Mouse (Mus musculus) thymus, postnatal 14 days (tissue): ENCODE measurements around the gene Zfp1.
A peak's percentile ranks its signal among the peaks of the same experiment; 100 is the strongest.

Source experiments
- DNase-seq: peaks from one replicate; pipeline ENCODE4 v3.0.0; 2021

Zfp1 gene

DNA sequence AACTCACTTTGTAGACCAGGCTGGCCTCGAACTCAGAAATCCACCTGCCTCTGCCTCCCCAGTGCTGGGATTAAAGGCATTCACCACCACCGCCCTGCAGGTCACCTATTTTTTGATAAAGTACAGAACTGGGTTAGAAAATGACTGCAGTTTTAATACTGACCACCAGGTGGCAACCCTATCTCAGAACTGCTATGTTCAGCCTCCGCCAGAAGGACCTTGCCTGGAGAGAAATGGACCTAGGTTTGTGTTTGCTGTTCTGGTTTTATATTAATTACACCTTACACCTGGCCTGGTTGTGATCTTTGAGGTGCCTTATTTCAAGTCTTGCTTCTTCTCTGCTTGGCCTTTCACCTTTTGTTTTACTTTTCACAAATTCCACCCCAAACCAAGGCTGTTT, 34.9 kb downstream of the Zfp1 start:
- DNase-seq, result peak; percentile 59

- DNase-seq, result no peak
These were observed 35.6 kb downstream of the Zfp1 start for GRCm38 (mm10) chr8:111678848-111679247.

- DNase-seq, result no peak
These were observed 37.3 kb downstream of the Zfp1 start for GRCm38 (mm10) chr8:111680423-111681028.

DNA sequence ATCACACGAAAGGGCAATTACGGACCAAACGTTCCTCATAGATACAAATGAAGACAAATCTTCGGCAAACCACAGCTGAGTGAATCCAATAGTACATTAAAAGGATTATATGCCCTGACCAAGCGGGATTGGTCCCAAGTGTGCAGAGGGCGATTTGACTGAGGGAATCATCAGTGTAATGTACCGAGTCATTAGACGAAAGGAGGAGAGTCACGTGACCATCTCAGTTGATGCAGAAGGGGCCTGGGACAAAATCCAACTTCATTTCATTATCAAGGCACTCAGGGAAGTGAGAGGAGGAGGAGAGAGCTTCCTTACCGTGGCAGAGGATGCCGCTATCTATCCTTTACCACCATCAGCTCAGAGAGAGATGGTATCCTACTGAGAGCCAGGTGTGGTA, 38.0 kb downstream of the Zfp1 start:
- no peak for DNase-seq

DNA sequence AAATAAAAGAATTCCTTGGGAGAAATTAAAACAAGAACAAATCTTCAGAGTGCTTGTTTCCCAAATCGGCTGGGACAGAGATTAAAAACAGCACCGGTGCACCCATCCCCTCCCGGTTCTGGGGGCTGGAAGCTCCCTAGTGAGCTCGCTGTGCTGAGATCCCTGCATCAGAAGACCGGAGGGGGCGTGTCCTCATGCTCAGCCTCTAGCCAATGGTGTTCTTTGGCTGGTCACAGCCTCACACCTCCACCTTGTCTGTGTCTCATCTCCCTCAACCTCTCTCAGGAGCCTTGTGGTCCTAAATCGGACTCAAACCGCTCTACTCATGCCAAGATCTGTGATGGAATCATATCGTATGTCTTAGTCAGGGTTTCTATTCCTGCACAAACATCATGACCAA, 39.3 kb downstream of the Zfp1 start:
- DNase-seq, result no peak

GRCm38 (mm10) chr8:111686881-111687280, 43.7 kb downstream of the Zfp1 start:
- DNase-seq, result no peak

DNA sequence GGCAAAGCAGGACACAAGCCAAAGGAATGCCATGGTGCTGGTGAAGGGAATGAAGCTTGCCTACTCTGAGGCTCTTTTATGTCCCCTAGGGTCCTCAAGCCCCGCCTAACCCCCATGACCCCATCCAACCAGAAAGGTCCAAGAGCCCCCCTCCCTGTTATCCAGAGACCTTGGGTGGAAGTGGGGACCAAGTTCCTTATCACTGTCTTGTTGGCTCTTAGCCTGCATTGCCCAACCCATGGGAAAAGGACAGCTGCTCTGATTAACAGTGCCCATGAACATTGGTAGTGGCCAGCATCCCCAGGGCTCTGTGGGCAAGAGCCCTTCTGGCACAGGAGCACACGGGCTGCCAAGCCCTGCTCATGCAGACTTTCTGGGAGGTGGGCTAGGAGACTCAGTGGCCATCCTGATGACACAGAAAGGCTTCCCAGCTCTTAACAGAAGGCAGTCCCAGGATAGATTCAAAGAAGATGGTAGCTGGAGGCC, 47.8 kb downstream of the Zfp1 start, which contains the start of gene Ctrb1:
TSS of gene Ctrb1 (minus strand) at position 51 of the 486 bp plus-strand sequence.
- DNase-seq, result no peak

- DNase-seq, result no peak
These were observed 50.1 kb downstream of the Zfp1 start for GRCm38 (mm10) chr8:111693261-111693741.

GRCm38 (mm10) chr8:111695441-111695840, 52.2 kb downstream of the Zfp1 start:
- DNase-seq, result no peak

- DNase-seq, result no peak
These were observed 54.5 kb downstream of the Zfp1 start for GRCm38 (mm10) chr8:111697655-111698054.

DNA sequence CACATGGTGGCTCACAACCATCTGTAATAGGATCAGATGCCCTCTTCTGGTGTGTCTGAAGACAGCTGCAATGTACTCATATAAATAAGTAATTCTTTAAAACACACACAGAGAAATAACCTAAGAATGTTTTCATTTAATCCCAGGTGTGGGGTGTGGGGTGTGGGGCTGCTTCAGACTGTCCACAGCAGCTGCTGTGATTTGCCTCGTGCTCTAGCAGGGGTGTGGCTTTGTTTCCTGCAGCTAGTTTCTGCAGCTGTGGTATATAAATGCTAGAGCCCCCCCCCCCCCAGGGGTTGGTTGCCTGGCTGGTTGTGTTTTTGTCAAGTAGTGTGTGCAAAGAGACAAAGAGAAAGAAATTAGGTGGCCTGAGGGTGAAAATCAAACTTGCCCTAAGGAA, 55.8 kb downstream of the Zfp1 start:
- no peak for DNase-seq

DNA sequence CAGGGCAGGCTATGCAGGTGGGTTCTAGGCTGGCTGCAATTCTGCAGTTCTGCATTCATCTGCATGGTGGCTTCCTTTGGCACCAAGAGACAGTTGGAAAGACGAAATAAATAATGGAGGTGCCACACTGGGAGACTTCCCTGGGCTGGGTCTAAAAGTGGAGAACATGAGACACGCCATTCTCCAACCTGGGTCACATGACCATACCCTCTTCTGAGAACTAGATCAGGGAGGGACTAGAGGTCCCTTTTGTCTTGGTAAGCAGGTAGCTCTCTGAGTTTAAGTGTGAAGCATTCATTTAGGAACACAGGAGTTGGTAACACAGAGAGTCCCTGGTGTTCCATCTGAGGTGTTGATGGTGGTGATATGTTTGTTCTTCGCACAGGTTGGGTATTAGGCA, 57.0 kb downstream of the Zfp1 start:
- no peak for DNase-seq

DNA sequence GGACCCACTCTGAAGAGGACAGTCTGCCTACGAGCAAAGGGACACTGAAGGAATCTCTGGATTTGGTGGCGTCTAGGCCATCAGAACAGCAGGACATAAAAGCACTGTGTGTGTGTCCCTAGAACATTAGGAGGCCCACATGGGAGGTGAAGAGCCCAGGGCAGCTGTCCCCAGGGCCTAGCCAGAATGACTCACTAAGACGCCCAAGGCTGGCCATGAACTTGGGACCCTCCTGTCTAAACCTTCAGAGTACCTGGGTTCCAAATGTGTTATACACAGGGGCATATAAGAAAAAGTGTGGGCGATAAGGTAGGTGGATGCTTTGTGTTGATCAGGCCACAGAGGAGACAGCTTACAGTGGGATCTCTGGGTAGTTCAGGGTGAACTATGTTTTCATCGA, 57.5 kb downstream of the Zfp1 start:
- DNase-seq, result no peak

- DNase-seq, result no peak
These were observed 58.2 kb downstream of the Zfp1 start for GRCm38 (mm10) chr8:111701380-111701779.

GRCm38 (mm10) chr8:111704585-111704984, 61.4 kb downstream of the Zfp1 start:
- DNase-seq, result no peak

- DNase-seq, result no peak
These were observed 62.0 kb downstream of the Zfp1 start for GRCm38 (mm10) chr8:111705222-111705621.

GRCm38 (mm10) chr8:111705699-111706098, 62.5 kb downstream of the Zfp1 start:
- no peak for DNase-seq

GRCm38 (mm10) chr8:111708265-111708664, 65.1 kb downstream of the Zfp1 start:
- DNase-seq, result no peak

DNA sequence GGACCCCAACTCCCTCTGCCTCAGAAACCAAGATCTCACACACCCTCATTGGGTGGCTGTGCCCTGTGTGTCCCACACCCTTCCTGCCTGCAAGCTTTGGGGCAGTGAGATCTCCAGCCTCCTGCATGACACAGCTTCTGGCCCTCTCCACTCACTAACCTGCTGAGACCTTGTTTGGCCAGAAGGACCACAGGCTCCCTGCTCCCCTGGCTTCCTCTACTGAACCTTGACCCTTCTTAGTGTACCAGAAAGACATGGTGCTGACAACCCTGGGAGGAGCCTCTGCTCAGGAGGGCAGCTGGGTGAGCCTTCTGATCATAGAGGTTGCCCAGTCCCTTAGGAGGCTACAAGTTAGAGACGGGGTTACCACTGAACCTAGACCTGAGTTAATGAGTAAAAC, 66.0 kb downstream of the Zfp1 start:
- DNase-seq, result no peak

- DNase-seq, result no peak
These were observed 67.7 kb downstream of the Zfp1 start for GRCm38 (mm10) chr8:111710777-111711485.

DNA sequence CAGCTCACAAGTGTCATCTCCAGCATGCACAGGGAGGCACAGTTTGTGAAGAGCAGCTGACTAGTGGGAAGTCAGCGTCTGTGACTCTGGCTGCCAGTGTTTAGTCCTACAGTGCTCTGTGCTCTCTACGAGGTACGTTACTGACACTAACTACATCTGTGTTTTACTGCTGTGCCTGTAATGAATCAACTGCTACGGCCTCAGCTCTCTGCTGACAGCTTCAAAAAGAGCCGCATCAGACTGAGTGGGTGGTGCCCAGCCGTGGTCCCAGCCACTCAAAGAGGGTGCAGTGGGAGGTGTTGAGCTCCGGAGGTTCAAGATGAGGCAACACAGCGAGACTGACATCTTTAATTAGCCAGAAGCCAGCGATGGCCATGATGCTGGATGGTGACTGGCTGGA, 68.9 kb downstream of the Zfp1 start:
- no peak for DNase-seq

- DNase-seq, result peak; percentile 70
These were observed 69.4 kb downstream of the Zfp1 start for GRCm38 (mm10) chr8:111712588-111712987.

- no peak for DNase-seq
These were observed 70.1 kb downstream of the Zfp1 start for GRCm38 (mm10) chr8:111713291-111713690.

GRCm38 (mm10) chr8:111713817-111714216, 70.6 kb downstream of the Zfp1 start:
- no peak for DNase-seq
